Mouse (Mus musculus) large intestine, adult 2 months (tissue): Measurements from ENCODE around the gene Sphk1. TPM values are rescaled to one million over a fixed set of nuclear protein-coding genes. Genes with fewer than 3 reads are reported as not detected.
"Not testable (repeated sequence)": the region's sequence is repeated elsewhere in the genome, so short reads cannot be mapped to it uniquely, and the experiment has no call there.

Experiments
- DNase-seq: peaks from one replicate; pipeline ENCODE4 v3.0.0-alpha.2; 2012; ENCODE audit warnings: low read depth, low spot score
- WGBS: fragments of 180-500 bp; shearing (Covaris S2); methylation state at CpG from one replicate; pipeline ENCODE4 v1.1.7; 2018; 5-methylcytosine and 5-hydroxymethylcytosine counted together
- polyA plus RNA-seq: library from polyadenylated mRNA; depleted of rRNA; stranded (reverse); fragments of >200 nt; gene quantifications from 2 replicates; pipeline ENCODE4 v1.2.3, GENCODE M21; 2012; rRNA removed

The Sphk1 gene
- polyA plus RNA-seq = 5.2 and 21.8 TPM in 2 replicates

- no peak for DNase-seq
These were observed at the start of gene Sphk1 for GRCm38 (mm10) chr11:116530187-116531147. Gene Sphk1 (plus strand): TSS chr11:116530925.

GRCm38 (mm10) chr11:116480975-116481374 is 49.8 kb upstream of the Sphk1 start:
- WGBS = 81% methylated on average over 8 of the region's 8 CpGs

More at GRCm38 (mm10) chr11:116530187-116531147, at the start of gene Sphk1:
- WGBS = 55% methylated on average over 11 of the region's 11 CpGs

GRCm38 (mm10) chr11:116481776-116482175 is 48.9 kb upstream of the Sphk1 start:
- no peak for DNase-seq
- WGBS = 72% methylated on average over 7 of the region's 7 CpGs

More at GRCm38 (mm10) chr11:116480975-116481374, 49.8 kb upstream of the Sphk1 start:
- no peak for DNase-seq

GRCm38 (mm10) chr11:116484261-116484660 is 46.5 kb upstream of the Sphk1 start:
- WGBS = 56% methylated on average over 8 of the region's 8 CpGs
- no peak for DNase-seq

- no peak for DNase-seq
These were observed 42.5 kb upstream of the Sphk1 start for GRCm38 (mm10) chr11:116488207-116488606.

- no peak for DNase-seq
- WGBS = 29% methylated on average over 14 of the region's 14 CpGs
These were observed 41.9 kb upstream of the Sphk1 start for GRCm38 (mm10) chr11:116488693-116489375.

GRCm38 (mm10) chr11:116489771-116490231 is 40.9 kb upstream of the Sphk1 start:
- WGBS = under 1% methylated on average over 37 of the region's 39 CpGs
- no peak for DNase-seq

- DNase-seq = peak; percentile 67
- under 1% methylated on average over 62 of the region's 62 CpGs for WGBS
These were observed 40.3 kb upstream of the Sphk1 start for GRCm38 (mm10) chr11:116490232-116491107.

GRCm38 (mm10) chr11:116491338-116491737 is 39.4 kb upstream of the Sphk1 start:
- WGBS = 61% methylated on average over 6 of the region's 6 CpGs
- DNase-seq = no peak

- WGBS = 94% methylated on average over 1 of the region's 1 CpGs
- not testable (repeated sequence) for DNase-seq
These were observed 38.2 kb upstream of the Sphk1 start for GRCm38 (mm10) chr11:116492507-116492906.

GRCm38 (mm10) chr11:116493191-116493590 is 37.5 kb upstream of the Sphk1 start:
- DNase-seq = peak; percentile 67
- WGBS = 23% methylated on average over 5 of the region's 5 CpGs

- WGBS = 30% methylated on average over 4 of the region's 4 CpGs
- DNase-seq = no peak
These were observed 36.9 kb upstream of the Sphk1 start, which contains the start of gene Prpsap1 for GRCm38 (mm10) chr11:116493795-116494252. Gene Prpsap1 (minus strand): TSS chr11:116494202.

GRCm38 (mm10) chr11:116494474-116495174 is 36.1 kb upstream of the Sphk1 start:
- no peak for DNase-seq
- 22% methylated on average over 13 of the region's 13 CpGs for WGBS

GRCm38 (mm10) chr11:116497313-116497712 is 33.4 kb upstream of the Sphk1 start:
- WGBS = 84% methylated on average over 4 of the region's 4 CpGs
- no peak for DNase-seq

- 31% methylated on average over 34 of the region's 34 CpGs for WGBS
- no peak for DNase-seq
These were observed 32.1 kb upstream of the Sphk1 start for GRCm38 (mm10) chr11:116498596-116498995.

- no peak for DNase-seq
- WGBS = 52% methylated on average over 6 of the region's 6 CpGs
These were observed 31.7 kb upstream of the Sphk1 start for GRCm38 (mm10) chr11:116499018-116499417.

- DNase-seq = no peak
- 17% methylated on average over 7 of the region's 7 CpGs for WGBS
These were observed 29.5 kb upstream of the Sphk1 start for GRCm38 (mm10) chr11:116501005-116501746.

GRCm38 (mm10) chr11:116504516-116504915 is 26.2 kb upstream of the Sphk1 start:
- 88% methylated on average over 17 of the region's 17 CpGs for WGBS

More at GRCm38 (mm10) chr11:116504516-116504915, 26.2 kb upstream of the Sphk1 start:
- DNase-seq = no peak
